Mouse (Mus musculus) liver, postnatal 0 days (tissue): Measurements from ENCODE around the gene Serpind1.

Source experiments
- CTCF ChIP-seq: sonication (generic); IDR thresholded peaks from 2 replicates; pipeline ENCODE4 v1.5.1; 2016; ENCODE audit warnings: antibody characterized with exemption, low read depth
- EP300 ChIP-seq: IDR thresholded peaks from 2 replicates; pipeline ENCODE4 v1.6.1; 2016; ENCODE audit warnings: antibody characterized with exemption, low read depth, mild to moderate bottlenecking

- no peak for TF ChIP-seq CTCF
- no peak for TF ChIP-seq EP300
Observed at GRCm38 (mm10) chr16:17291016-17291415, 40.2 kb upstream of the Serpind1 start.
